Mouse (Mus musculus) MEL (cell line): ENCODE measurements around the gene Rdh16f1. TPM values are rescaled to one million over a fixed set of nuclear protein-coding genes. Genes with fewer than 3 reads are reported as not detected.

Experiments used
- DNase-seq: peaks from one replicate; pipeline ENCODE4 v3.0.0; 2011; ENCODE audit warnings: low read depth, low spot score
- H3K27ac ChIP-seq: 2 replicates; pipeline ENCODE4 v1.5.1; 2012; ENCODE audit warnings: low read depth, mild to moderate bottlenecking, control low read depth, low read length, moderate library complexity; ENCODE audit not compliant: control insufficient read depth
- H3K27me3 ChIP-seq, 2 experiments: fragments of 150-350 bp in 1 of 2; sonication (generic) in 1 of 2; 2 replicates each; pipeline ENCODE4 v1.6.1; 2012; ENCODE audit warnings: low read length in 2 of 2, mild to moderate bottlenecking in 2 of 2, improper control_type of control experiment in 1 of 2, moderate library complexity in 1 of 2; ENCODE audit not compliant: insufficient read depth in 2 of 2, control insufficient read depth in 1 of 2
- H3K36me3 ChIP-seq, 2 experiments: 2 replicates each; pipeline ENCODE4 v1.6.1; 2012 to 2014; ENCODE audit warnings: low read length in 2 of 2, improper control_type of control experiment in 1 of 2, inconsistent platforms in 1 of 2, mild to moderate bottlenecking in 1 of 2; ENCODE audit not compliant: insufficient read depth in 2 of 2, control insufficient read depth in 1 of 2
- H3K4me1 ChIP-seq, 2 experiments: fragments of 150-350 bp in 1 of 2; sonication (generic) in 1 of 2; 2 replicates each; pipeline ENCODE4 v1.6.1; 2012; ENCODE audit warnings: low read length in 2 of 2, improper control_type of control experiment in 1 of 2, mild to moderate bottlenecking in 1 of 2; ENCODE audit not compliant: insufficient read depth in 2 of 2, control insufficient read depth in 1 of 2
- H3K4me3 ChIP-seq, 2 experiments: fragments of 150-350 bp in 1 of 2; sonication (generic) in 1 of 2; 2 replicates each; pipeline ENCODE4 v1.5.1; 2012; ENCODE audit warnings: low read depth in 2 of 2, low read length in 2 of 2, mild to moderate bottlenecking in 2 of 2, moderate library complexity in 2 of 2, control low read depth in 1 of 2, improper control_type of control experiment in 1 of 2; ENCODE audit not compliant: control insufficient read depth in 1 of 2, insufficient read depth in 1 of 2
- H3K79me2 ChIP-seq: 2 replicates; pipeline ENCODE4 v1.6.1; 2012; ENCODE audit warnings: mild to moderate bottlenecking, low read length, moderate library complexity; ENCODE audit not compliant: control insufficient read depth, poor library complexity, insufficient read depth
- H3K9ac ChIP-seq: 2 replicates; pipeline ENCODE4 v1.6.1; 2012; ENCODE audit warnings: low read depth, mild to moderate bottlenecking, control low read depth, low read length, moderate library complexity; ENCODE audit not compliant: control insufficient read depth, poor library complexity, severe bottlenecking
- H3K9me3 ChIP-seq: fragments of 150-350 bp; sonication (generic); replicated peaks from 2 replicates; pipeline ENCODE4 v1.6.1; 2012; ENCODE audit warnings: mild to moderate bottlenecking, low read length, improper control_type of control experiment, moderate library complexity; ENCODE audit not compliant: insufficient read depth
- CHD1 ChIP-seq: IDR thresholded peaks from 2 replicates; pipeline ENCODE4 v1.6.1; 2012; ENCODE audit warnings: low read depth, mild to moderate bottlenecking, inconsistent platforms, low read length, improper control_type of control experiment
- CHD2 ChIP-seq: IDR thresholded peaks from 2 replicates; pipeline ENCODE4 v1.6.1; 2011; ENCODE audit warnings: low read length, improper control_type of control experiment
- CTCF ChIP-seq, 3 experiments: IDR thresholded peaks in 2 of 3; conservative IDR thresholded peaks in 1 of 3; 2 replicates each; pipeline ENCODE4 v1.5.1; 2011 to 2012; ENCODE audit warnings: low read length in 3 of 3, low read depth in 2 of 3, mild to moderate bottlenecking in 2 of 3, improper control_type of control experiment in 1 of 3, inconsistent platforms in 1 of 3, mixed read lengths in 1 of 3, moderate library complexity in 1 of 3; ENCODE audit not compliant: control insufficient read depth in 1 of 3, insufficient read depth in 1 of 3, poor library complexity in 1 of 3, severe bottlenecking in 1 of 3
- GABPA ChIP-seq: IDR thresholded peaks from 2 replicates; pipeline ENCODE4 v1.6.1; 2012; ENCODE audit warnings: low read depth, mild to moderate bottlenecking, inconsistent platforms, low read length, improper control_type of control experiment, moderate library complexity
- HCFC1 ChIP-seq: IDR thresholded peaks from 2 replicates; pipeline ENCODE4 v1.6.1; 2012; ENCODE audit warnings: low read depth, mild to moderate bottlenecking, inconsistent platforms, low read length, improper control_type of control experiment, moderate library complexity
- JUND ChIP-seq: IDR thresholded peaks from 2 replicates; pipeline ENCODE4 v1.6.1; 2011; ENCODE audit warnings: low read depth, mild to moderate bottlenecking, improper control_type of control experiment, low read length
- MAFK ChIP-seq: IDR thresholded peaks from 2 replicates; pipeline ENCODE4 v1.6.1; 2011; ENCODE audit warnings: low read depth, mild to moderate bottlenecking, low read length, improper control_type of control experiment, borderline replicate concordance
- MEF2A ChIP-seq: IDR thresholded peaks from 2 replicates; pipeline ENCODE4 v1.6.1; 2014; ENCODE audit warnings: low read depth, mild to moderate bottlenecking, inconsistent platforms, low read length, improper control_type of control experiment; ENCODE audit not compliant: poor library complexity, insufficient replicate concordance, severe bottlenecking; ENCODE audit errors: extremely low read depth
- MXI1 ChIP-seq: IDR thresholded peaks from 2 replicates; pipeline ENCODE4 v1.6.1; 2011; ENCODE audit warnings: mild to moderate bottlenecking, low read depth, low read length, improper control_type of control experiment
- MYB ChIP-seq: IDR thresholded peaks from 2 replicates; pipeline ENCODE4 v1.6.1; 2011; ENCODE audit warnings: mild to moderate bottlenecking, low read depth, low read length, improper control_type of control experiment
- POLR2A ChIP-seq, 2 experiments: IDR thresholded peaks; 2 replicates each; pipeline ENCODE4 v1.6.1; 2011 to 2012; ENCODE audit warnings: low read length in 2 of 2, mild to moderate bottlenecking in 2 of 2, control low read depth in 1 of 2, improper control_type of control experiment in 1 of 2, low read depth in 1 of 2, moderate library complexity in 1 of 2; ENCODE audit not compliant: control insufficient read depth in 1 of 2, insufficient read depth in 1 of 2, poor library complexity in 1 of 2
- POLR2AphosphoS2 ChIP-seq: IDR thresholded peaks from 2 replicates; pipeline ENCODE4 v1.6.1; 2011; ENCODE audit warnings: low read length, improper control_type of control experiment
- POLR2AphosphoS5 ChIP-seq: IDR thresholded peaks from 2 replicates; pipeline ENCODE4 v1.6.1; 2012; ENCODE audit warnings: low read depth, borderline replicate concordance, mild to moderate bottlenecking, inconsistent platforms, low read length, moderate library complexity, mixed read lengths
- RAD21 ChIP-seq: IDR thresholded peaks from 2 replicates; pipeline ENCODE4 v1.6.1; 2011; ENCODE audit warnings: mild to moderate bottlenecking, low read depth, low read length, improper control_type of control experiment
- SMC3 ChIP-seq: IDR thresholded peaks from 2 replicates; pipeline ENCODE4 v1.6.1; 2011; ENCODE audit warnings: low read depth, low read length, improper control_type of control experiment
- TAL1 ChIP-seq: IDR thresholded peaks from 2 replicates; pipeline ENCODE4 v1.6.1; 2012; ENCODE audit warnings: mild to moderate bottlenecking, inconsistent platforms, low read length, moderate library complexity, mixed read lengths
- TCF12 ChIP-seq: IDR thresholded peaks from 2 replicates; pipeline ENCODE4 v1.6.1; 2014; ENCODE audit warnings: low read depth, mild to moderate bottlenecking, inconsistent platforms, low read length, improper control_type of control experiment, moderate library complexity
- USF1 ChIP-seq: IDR thresholded peaks from 2 replicates; pipeline ENCODE4 v1.6.1; 2014; ENCODE audit warnings: low read depth, mild to moderate bottlenecking, inconsistent platforms, low read length, improper control_type of control experiment, moderate library complexity
- USF2 ChIP-seq, 2 experiments: IDR thresholded peaks; 2 replicates each; pipeline ENCODE4 v1.6.1; 2011 to 2012; ENCODE audit warnings: improper control_type of control experiment in 2 of 2, low read length in 2 of 2, borderline replicate concordance in 1 of 2, inconsistent platforms in 1 of 2, low read depth in 1 of 2, mild to moderate bottlenecking in 1 of 2; ENCODE audit not compliant: insufficient read depth in 1 of 2
- ZNF384 ChIP-seq: IDR thresholded peaks from 2 replicates; pipeline ENCODE4 v1.6.1; 2012; ENCODE audit warnings: low read depth, mild to moderate bottlenecking, inconsistent platforms, low read length, improper control_type of control experiment
- polyA plus RNA-seq, 2 experiments: library from polyadenylated mRNA; stranded (reverse) in 1 of 2; unstranded in 1 of 2; fragments of >175 nt in 1 of 2; fragments of >200 nt in 1 of 2; gene quantifications; 2 replicates each; pipeline versions ENCODE4 v1.2.1 to v1.2.4; 2012; ENCODE audit warnings: low replicate concordance in 2 of 2, low read depth in 1 of 2; ENCODE audit not compliant: insufficient read length in 2 of 2, insufficient read depth in 1 of 2, missing spikeins in 1 of 2
- total RNA-seq: library from RNA; depleted of rRNA; stranded (reverse); fragments of 300-350 nt; gene quantifications from 2 replicates; pipeline ENCODE4 v1.2.3, GENCODE M21; 2012

The Rdh16f1 gene
- total and polyA plus RNA-seq, 3 experiments, result not detected

DNA sequence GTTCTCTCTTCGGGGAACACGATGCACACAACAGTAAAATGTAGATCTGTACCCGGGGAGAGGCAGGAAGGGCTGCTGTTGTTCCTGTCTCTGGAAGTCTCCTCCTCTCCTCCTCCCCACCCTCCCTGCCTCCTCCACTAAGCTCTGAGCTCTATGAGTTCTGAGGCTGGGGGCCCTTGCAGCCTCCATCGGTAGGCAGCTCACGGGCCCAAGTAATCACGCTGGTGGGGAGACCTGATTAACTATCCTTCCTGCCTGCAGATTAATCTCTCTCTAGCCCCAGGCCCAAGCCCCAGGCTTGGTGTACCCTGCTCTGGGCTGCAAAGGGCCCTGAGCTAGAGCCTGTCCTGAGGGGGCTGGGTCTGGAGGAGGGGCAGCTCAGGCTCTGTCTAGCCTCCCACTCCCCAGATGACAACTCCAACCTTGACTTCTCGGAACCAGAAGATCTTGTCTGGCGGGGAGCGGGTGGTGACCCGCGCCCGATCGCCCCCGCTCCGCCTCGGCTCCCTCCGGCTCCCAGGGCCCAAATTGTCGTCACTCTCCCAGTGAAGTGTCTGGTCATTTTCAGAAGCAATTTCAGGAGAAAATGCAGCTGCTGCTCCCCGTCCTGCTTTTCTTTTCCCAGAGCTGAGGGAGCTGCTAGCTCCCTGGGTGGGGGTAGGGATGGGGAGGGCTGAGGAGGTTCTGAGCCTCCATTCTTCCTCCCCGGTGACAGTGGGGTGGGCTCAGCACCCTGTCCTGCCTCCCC, 37.7 kb upstream of the Rdh16f1 start:
- peaks cover 0 to 5% of the 10 kb centered on the region in 2 experiments; a peak in 3 of 4 replicates for H3K27me3 ChIP-seq
- H3K4me1 ChIP-seq, result no peaks in the 10 kb centered on the region
- H3K79me2 ChIP-seq, result no peaks in the 10 kb centered on the region
- H3K9ac ChIP-seq, result no peak overlapping the region
- no peaks in the 10 kb centered on the region for H3K9me3 ChIP-seq
- no peak for DNase-seq
- H3K4me3 ChIP-seq, result no peak overlapping the region
- no peak overlapping the region for H3K27ac ChIP-seq
- no peaks in the 10 kb centered on the region for H3K36me3 ChIP-seq
- no peak for TF ChIP-seq POLR2AphosphoS5
- no peak for TF ChIP-seq POLR2AphosphoS2
- no peak for TF ChIP-seq TAL1
- TF ChIP-seq CTCF (IDR thresholded peaks at IDR 0.05 in 2 of 3, conservative IDR thresholded peaks at IDR 0.05 in 1 of 3; ENCODE audit: control insufficient read depth in 1 of 3, insufficient read depth in 1 of 3, low read depth in 2 of 3, low read length in 3 of 3, poor library complexity in 1 of 3, severe bottlenecking in 1 of 3), result no peak
- TF ChIP-seq MAFK, result no peak
- TF ChIP-seq POLR2A (IDR thresholded peaks at IDR 0.05; ENCODE audit: control insufficient read depth in 1 of 2, insufficient read depth in 1 of 2, low read depth in 1 of 2, low read length in 2 of 2, poor library complexity in 1 of 2), result no peak
- no peak for TF ChIP-seq GABPA
- no peak for TF ChIP-seq TCF12
- no peak for TF ChIP-seq CHD2
- TF ChIP-seq RAD21, result no peak

DNA sequence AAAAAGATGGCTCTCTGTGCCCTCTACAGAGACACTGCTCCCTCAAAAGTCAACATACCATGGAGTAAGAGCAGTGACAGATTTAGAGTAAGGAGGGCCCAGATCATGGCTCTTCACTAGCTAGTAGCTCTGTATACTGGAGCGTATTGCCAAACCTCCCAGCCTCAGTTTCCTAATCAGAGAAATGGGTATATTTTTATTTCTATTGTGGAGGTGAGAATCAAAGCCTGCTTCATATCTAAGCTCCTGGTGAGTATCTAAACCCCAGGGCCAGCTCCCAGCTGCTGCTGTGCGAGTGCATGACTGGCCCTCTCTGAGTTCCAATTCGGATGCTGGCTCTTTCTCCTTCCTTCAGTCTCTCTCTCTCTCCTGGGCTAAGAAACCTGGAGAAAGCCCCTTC, 35.4 kb upstream of the Rdh16f1 start, which contains the start of gene Tac2:
Gene Tac2, plus strand, starts transcription at position 301 of the 400 bp plus-strand sequence.
- no peak within 1 kb of the TSS for H3K9ac ChIP-seq

More for the DNA sequence above, 35.4 kb upstream of the Rdh16f1 start, which contains the start of gene Tac2:
- H3K9me3 ChIP-seq, result no peaks in the 10 kb centered on the region
- H3K4me3 ChIP-seq, result no peak within 1 kb of the TSS
- H3K79me2 ChIP-seq, result no peaks in the 10 kb centered on the region
- H3K36me3 ChIP-seq, result peaks cover 0 to 5% of the 10 kb centered on the region in 2 experiments; a peak in 2 of 4 replicates
- no peak for TF ChIP-seq JUND
- no peak for TF ChIP-seq POLR2AphosphoS2
- TF ChIP-seq MXI1, result no peak
- no peak for TF ChIP-seq SMC3
- TF ChIP-seq MYB, result no peak
- no peak for TF ChIP-seq ZNF384
- TF ChIP-seq CHD1, result no peak
- TF ChIP-seq USF1, result no peak
- no peak for TF ChIP-seq CTCF (IDR thresholded peaks at IDR 0.05 in 2 of 3, conservative IDR thresholded peaks at IDR 0.05 in 1 of 3; ENCODE audit: control insufficient read depth in 1 of 3, insufficient read depth in 1 of 3, low read depth in 2 of 3, low read length in 3 of 3, poor library complexity in 1 of 3, severe bottlenecking in 1 of 3)
- TF ChIP-seq CHD2, result no peak
- no peak for TF ChIP-seq MEF2A
- no peak for TF ChIP-seq USF2 (IDR thresholded peaks at IDR 0.05; ENCODE audit: borderline replicate concordance in 1 of 2, insufficient read depth in 1 of 2, low read depth in 1 of 2, low read length in 2 of 2)
- TF ChIP-seq HCFC1, result no peak
- H3K4me1 ChIP-seq, result peaks cover under 1 to 14% of the 10 kb centered on the region in 2 experiments; a peak in 3 of 4 replicates
- no peak for DNase-seq
- H3K27me3 ChIP-seq, result peaks cover 0 to 7% of the 10 kb centered on the region in 2 experiments; a peak in 3 of 4 replicates
- H3K27ac ChIP-seq, result no peak within 1 kb of the TSS
